Mouse (Mus musculus): Measurements from ENCODE around the gene Coq8a. TPM values are rescaled to one million over a fixed set of nuclear protein-coding genes. Genes with fewer than 3 reads are reported as not detected.

Gene Coq8a
- polyA plus RNA-seq, 1 experiment from 2014 or later: 8.6 TPM

- H3K27me3 ChIP-seq (ENCODE audit: control insufficient read depth, insufficient read depth, low read length): no peaks in the 10 kb centered on the region
- ATAC-seq (replicated peaks; ENCODE audit: insufficient number of reproducible peaks, low FRiP score, low TSS enrichment): no peak
- H3K36me3 ChIP-seq (ENCODE audit: control insufficient read depth, insufficient read depth, low read length): no peaks in the 10 kb centered on the region
- no peak overlapping the region for H3K27ac ChIP-seq (ENCODE audit: low read depth, low read length)
- no peaks in the 10 kb centered on the region for H3K4me1 ChIP-seq (ENCODE audit: control insufficient read depth, insufficient read depth, low read length)
- H3K4me3 ChIP-seq (ENCODE audit: low read depth, low read length): no peak overlapping the region
- no peak overlapping the region for H3K9ac ChIP-seq (ENCODE audit: low read depth, low read length)
- WGBS (ENCODE audit: insufficient replicate concordance): 15% methylated on average over 1 of the region's 1 CpGs
- H3K4me2 ChIP-seq: no peak overlapping the region
- no peaks in the 10 kb centered on the region for H3K9me3 ChIP-seq (replicated peaks; ENCODE audit: control insufficient read depth, low read length)
These were observed 22.6 kb downstream of the Coq8a start for GRCm38 (mm10) chr1:180176784-180177183.

- H3K4me2 ChIP-seq: no peak overlapping the region
- H3K4me1 ChIP-seq (ENCODE audit: control insufficient read depth, insufficient read depth, low read length): no peaks in the 10 kb centered on the region
- H3K27ac ChIP-seq (ENCODE audit: low read depth, low read length): no peak overlapping the region
- no peaks in the 10 kb centered on the region for H3K9me3 ChIP-seq (replicated peaks; ENCODE audit: control insufficient read depth, low read length)
- no peak for ATAC-seq (replicated peaks; ENCODE audit: insufficient number of reproducible peaks, low FRiP score, low TSS enrichment)
- H3K27me3 ChIP-seq (ENCODE audit: control insufficient read depth, insufficient read depth, low read length): no peaks in the 10 kb centered on the region
- H3K9ac ChIP-seq (ENCODE audit: low read depth, low read length): no peak overlapping the region
- H3K36me3 ChIP-seq (ENCODE audit: control insufficient read depth, insufficient read depth, low read length): no peaks in the 10 kb centered on the region
- H3K4me3 ChIP-seq (ENCODE audit: low read depth, low read length): no peak overlapping the region
- 54% methylated on average over 8 of the region's 8 CpGs for WGBS (ENCODE audit: insufficient replicate concordance)
These were observed 23.8 kb downstream of the Coq8a start for GRCm38 (mm10) chr1:180175635-180176034.

- Histone ChIP-seq H3K27ac (ENCODE audit: low read depth, low read length) (no peak overlapping the region), H3K4me3 (ENCODE audit: low read depth, low read length) (no peak overlapping the region), H3K36me3 (ENCODE audit: control insufficient read depth, insufficient read depth, low read length) (no peaks in the 10 kb centered on the region), H3K9me3 (replicated peaks; ENCODE audit: control insufficient read depth, low read length) (no peaks in the 10 kb centered on the region), H3K9ac (ENCODE audit: low read depth, low read length) (no peak overlapping the region), H3K4me2 (no peak overlapping the region), H3K4me1 (ENCODE audit: control insufficient read depth, insufficient read depth, low read length) (no peaks in the 10 kb centered on the region), H3K27me3 (ENCODE audit: control insufficient read depth, insufficient read depth, low read length) (no peaks in the 10 kb centered on the region)
- ATAC-seq (replicated peaks; ENCODE audit: insufficient number of reproducible peaks, low FRiP score, low TSS enrichment): no peak
- 30% methylated on average over 3 of the region's 3 CpGs for WGBS (ENCODE audit: insufficient replicate concordance)
These were observed 24.2 kb downstream of the Coq8a start for GRCm38 (mm10) chr1:180175167-180175566.

GRCm38 (mm10) chr1:180174718-180175117, 24.7 kb downstream of the Coq8a start:
- no peaks in the 10 kb centered on the region for H3K27me3 ChIP-seq (ENCODE audit: control insufficient read depth, insufficient read depth, low read length)
- H3K4me3 ChIP-seq (ENCODE audit: low read depth, low read length): no peak overlapping the region
- H3K4me2 ChIP-seq: no peak overlapping the region
- no peak for ATAC-seq (replicated peaks; ENCODE audit: insufficient number of reproducible peaks, low FRiP score, low TSS enrichment)
- H3K27ac ChIP-seq (ENCODE audit: low read depth, low read length): no peak overlapping the region
- no peaks in the 10 kb centered on the region for H3K9me3 ChIP-seq (replicated peaks; ENCODE audit: control insufficient read depth, low read length)
- no peak overlapping the region for H3K9ac ChIP-seq (ENCODE audit: low read depth, low read length)
- no peaks in the 10 kb centered on the region for H3K4me1 ChIP-seq (ENCODE audit: control insufficient read depth, insufficient read depth, low read length)
- 61% methylated on average over 6 of the region's 6 CpGs for WGBS (ENCODE audit: insufficient replicate concordance)
- no peaks in the 10 kb centered on the region for H3K36me3 ChIP-seq (ENCODE audit: control insufficient read depth, insufficient read depth, low read length)

DNA sequence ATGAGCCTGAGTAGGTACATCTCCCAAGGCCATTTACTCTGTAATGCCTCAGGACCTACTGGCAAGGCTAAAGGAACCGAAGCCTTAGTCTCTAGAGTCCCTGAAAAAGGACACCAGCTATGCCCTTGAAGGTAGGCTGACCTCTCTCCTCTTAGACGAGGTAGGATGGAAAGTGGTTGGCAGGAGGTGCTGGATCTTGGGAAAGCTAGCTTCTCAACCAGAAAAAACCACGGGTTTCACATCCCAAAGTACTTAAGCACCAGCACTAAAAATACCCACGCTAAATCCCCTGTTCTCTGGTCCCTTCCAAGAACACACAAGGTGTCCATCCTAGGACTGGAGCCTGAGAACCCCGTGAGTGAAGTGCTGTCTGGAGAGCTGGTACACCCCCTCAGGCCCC, 26.4 kb downstream of the Coq8a start:
- WGBS (ENCODE audit: insufficient replicate concordance): 69% methylated on average over 5 of the region's 5 CpGs
- H3K9ac ChIP-seq (ENCODE audit: low read depth, low read length): no peak overlapping the region
- ATAC-seq (replicated peaks; ENCODE audit: insufficient number of reproducible peaks, low FRiP score, low TSS enrichment): no peak

DNA sequence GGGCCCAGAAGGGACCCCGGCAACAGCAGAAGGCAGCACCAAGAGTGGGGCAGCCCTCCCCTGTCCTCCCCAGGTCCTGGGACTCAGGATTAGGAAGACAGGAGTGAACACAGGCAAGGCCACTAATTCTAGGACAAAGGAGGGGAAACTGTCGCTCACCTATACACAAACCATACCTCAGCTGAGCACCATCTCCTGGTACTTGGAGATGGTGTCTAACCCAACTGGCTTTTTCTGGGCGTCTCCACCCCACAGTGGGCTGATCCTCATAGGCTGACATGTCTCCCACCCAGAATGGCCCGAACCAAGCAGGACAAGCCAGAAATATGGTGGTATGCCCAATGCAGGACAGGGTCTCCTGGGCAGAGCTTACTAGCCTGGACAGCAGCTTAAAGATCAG, 26.8 kb downstream of the Coq8a start:
- Histone ChIP-seq H3K4me1 (ENCODE audit: control insufficient read depth, insufficient read depth, low read length) (no peaks in the 10 kb centered on the region), H3K9me3 (replicated peaks; ENCODE audit: control insufficient read depth, low read length) (no peaks in the 10 kb centered on the region), H3K9ac (ENCODE audit: low read depth, low read length) (no peak overlapping the region), H3K4me2 (no peak overlapping the region), H3K27ac (ENCODE audit: low read depth, low read length) (no peak overlapping the region), H3K36me3 (ENCODE audit: control insufficient read depth, insufficient read depth, low read length) (no peaks in the 10 kb centered on the region), H3K4me3 (ENCODE audit: low read depth, low read length) (no peak overlapping the region), H3K27me3 (ENCODE audit: control insufficient read depth, insufficient read depth, low read length) (no peaks in the 10 kb centered on the region)
- WGBS (ENCODE audit: insufficient replicate concordance): 72% methylated on average over 4 of the region's 4 CpGs
- no peak for ATAC-seq (replicated peaks; ENCODE audit: insufficient number of reproducible peaks, low FRiP score, low TSS enrichment)

More for the DNA sequence above, 26.4 kb downstream of the Coq8a start:
- Histone ChIP-seq H3K4me1 (ENCODE audit: control insufficient read depth, insufficient read depth, low read length) (no peaks in the 10 kb centered on the region), H3K4me2 (no peak overlapping the region), H3K27me3 (ENCODE audit: control insufficient read depth, insufficient read depth, low read length) (no peaks in the 10 kb centered on the region), H3K9me3 (replicated peaks; ENCODE audit: control insufficient read depth, low read length) (no peaks in the 10 kb centered on the region), H3K36me3 (ENCODE audit: control insufficient read depth, insufficient read depth, low read length) (no peaks in the 10 kb centered on the region), H3K27ac (ENCODE audit: low read depth, low read length) (no peak overlapping the region), H3K4me3 (ENCODE audit: low read depth, low read length) (no peak overlapping the region)

GRCm38 (mm10) chr1:180171883-180172282, 27.5 kb downstream of the Coq8a start:
- Histone ChIP-seq H3K9ac (ENCODE audit: low read depth, low read length) (no peak overlapping the region), H3K27me3 (ENCODE audit: control insufficient read depth, insufficient read depth, low read length) (no peaks in the 10 kb centered on the region), H3K9me3 (replicated peaks; ENCODE audit: control insufficient read depth, low read length) (no peaks in the 10 kb centered on the region), H3K4me3 (ENCODE audit: low read depth, low read length) (no peak overlapping the region), H3K36me3 (ENCODE audit: control insufficient read depth, insufficient read depth, low read length) (no peaks in the 10 kb centered on the region), H3K4me1 (ENCODE audit: control insufficient read depth, insufficient read depth, low read length) (no peaks in the 10 kb centered on the region), H3K27ac (ENCODE audit: low read depth, low read length) (no peak overlapping the region), H3K4me2 (no peak overlapping the region)
- WGBS (ENCODE audit: insufficient replicate concordance): 72% methylated on average over 2 of the region's 2 CpGs
- no peak for ATAC-seq (replicated peaks; ENCODE audit: insufficient number of reproducible peaks, low FRiP score, low TSS enrichment)

DNA sequence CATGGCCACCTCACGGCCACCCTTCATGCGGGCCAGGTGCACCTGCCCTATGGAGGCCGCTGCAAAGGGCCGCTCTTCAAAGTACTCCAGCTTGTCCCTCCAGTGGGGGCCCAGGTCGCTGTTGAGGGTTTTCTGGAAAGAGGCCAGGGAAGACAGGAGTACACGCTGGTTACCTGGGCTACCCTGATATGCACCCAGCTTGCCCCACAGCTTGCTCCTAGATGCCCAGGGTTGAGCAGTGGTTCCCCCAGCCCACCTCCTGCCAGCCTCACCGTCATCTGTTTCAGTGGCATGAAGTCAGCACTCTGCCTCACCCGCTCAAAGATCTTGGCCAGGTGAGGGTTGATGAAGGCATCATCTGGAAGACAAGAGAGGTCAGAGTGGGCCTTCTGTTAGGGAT, 29.3 kb downstream of the Coq8a start:
- Histone ChIP-seq H3K9ac (ENCODE audit: low read depth, low read length) (no peak overlapping the region; the same call in 1 of the 2 replicates), H3K4me2 (no peak overlapping the region), H3K27me3 (ENCODE audit: control insufficient read depth, insufficient read depth, low read length) (no peaks in the 10 kb centered on the region), H3K27ac (ENCODE audit: low read depth, low read length) (no peak overlapping the region), H3K4me1 (ENCODE audit: control insufficient read depth, insufficient read depth, low read length) (no peaks in the 10 kb centered on the region), H3K4me3 (ENCODE audit: low read depth, low read length) (no peak overlapping the region), H3K36me3 (ENCODE audit: control insufficient read depth, insufficient read depth, low read length) (0 out of 2 replicates have a peak, but pooled peaks cover 4% of the 10 kb centered on the region), H3K9me3 (replicated peaks; ENCODE audit: control insufficient read depth, low read length) (no peaks in the 10 kb centered on the region)
- no peak for ATAC-seq (replicated peaks; ENCODE audit: insufficient number of reproducible peaks, low FRiP score, low TSS enrichment)
- WGBS (ENCODE audit: insufficient replicate concordance): 89% methylated on average over 8 of the region's 8 CpGs

GRCm38 (mm10) chr1:180169161-180169560, 30.2 kb downstream of the Coq8a start:
- Histone ChIP-seq H3K4me1 (ENCODE audit: control insufficient read depth, insufficient read depth, low read length) (no peaks in the 10 kb centered on the region), H3K9me3 (replicated peaks; ENCODE audit: control insufficient read depth, low read length) (no peaks in the 10 kb centered on the region), H3K4me2 (no peak overlapping the region), H3K36me3 (ENCODE audit: control insufficient read depth, insufficient read depth, low read length) (0 out of 2 replicates have a peak, but pooled peaks cover 4% of the 10 kb centered on the region), H3K9ac (ENCODE audit: low read depth, low read length) (no peak overlapping the region), H3K4me3 (ENCODE audit: low read depth, low read length) (no peak overlapping the region), H3K27ac (ENCODE audit: low read depth, low read length) (no peak overlapping the region), H3K27me3 (ENCODE audit: control insufficient read depth, insufficient read depth, low read length) (no peaks in the 10 kb centered on the region)
- WGBS (ENCODE audit: insufficient replicate concordance): 80% methylated on average over 7 of the region's 7 CpGs
- no peak for ATAC-seq (replicated peaks; ENCODE audit: insufficient number of reproducible peaks, low FRiP score, low TSS enrichment)
